Mouse (Mus musculus): ENCODE measurements around the gene Fyb. TPM values are rescaled to one million over a fixed set of nuclear protein-coding genes. Genes with fewer than 3 reads are reported as not detected.

Gene Fyb
- polyA plus RNA-seq, 1 experiment from 2014 or later: 7.9 TPM

Other genes with a start within 250 kb of the Fyb start
- 33.7 and 40.6 TPM in 2 replicates for gene Dab2, start 223.1 kb upstream of the Fyb start, polyA plus RNA-seq (2015; fragmentation: Nextera tagmentation; extraction: Ambion mirVana)
- gene C9, start 77.5 kb upstream of the Fyb start, polyA plus RNA-seq (2015; fragmentation: Nextera tagmentation; extraction: Ambion mirVana): 0.20 TPM in 1 of 2 replicates, not detected in the other
- gene Rictor, start 185.5 kb downstream of the Fyb start, polyA plus RNA-seq (2015; fragmentation: Nextera tagmentation; extraction: Ambion mirVana): 46.8 and 49.2 TPM in 2 replicates